ENCODE assay signal across 7 mouse cellular contexts in genomic region chrX:12159981-12160656, GRCm38 (mm10). TPM values are rescaled to one million over a fixed set of nuclear protein-coding genes. Genes with fewer than 3 reads are reported as not detected.
DNase-seq lines count a peak whose midpoint lies in the region; ATAC-seq and TF ChIP-seq lines count a peak whose summit lies in the region.

Gene Bcor (minus strand): TSS chrX:12160355.

- ATAC-seq in hindbrain, embryonic 13.5 days (ENCODE audit: low FRiP score), result 0 out of 2 replicates have a peak, but pooled peaks have one; percentile 34
- ATAC-seq in megakaryocyte, adult 5-6 weeks (ENCODE audit: poor library complexity, severe bottlenecking), result peak; percentile 38; the same call in 1 of the 2 replicates

- peak; percentile 70 for DNase-seq in adrenal gland, postnatal 25 days
- DNase-seq in gastrocnemius, adult 18-20 months (ENCODE audit: low spot score), result peak; percentile 27
- DNase-seq in left cerebral cortex, postnatal 14 days (ENCODE audit: low spot score in 2 of 2), result peak in 1 of 2 experiments; percentile 29

- TF ChIP-seq CTCF in ES-Bruce4 (IDR thresholded peaks at IDR 0.05; ENCODE audit: low read depth, low read length), result no peak
- no peak for TF ChIP-seq CTCF in small intestine, adult 2 months (IDR thresholded peaks at IDR 0.05; ENCODE audit: extremely low read depth, insufficient read length, insufficient replicate concordance, low read depth, low read length)

- H3K9me3 ChIP-seq in ES-Bruce4 (replicated peaks; ENCODE audit: control insufficient read depth, insufficient read depth, low read length, poor library complexity, severe bottlenecking), result no peaks in the 10 kb centered on the region
- H3K9me3 ChIP-seq in hindbrain, embryonic 13.5 days, result no peaks in the 10 kb centered on the region

- peak within 1 kb of the TSS; percentile 90 for H3K9ac ChIP-seq in ES-Bruce4 (ENCODE audit: low read depth, poor library complexity, severe bottlenecking)
- H3K9ac ChIP-seq in hindbrain, embryonic 13.5 days, result peak within 1 kb of the TSS; percentile 71

- peaks cover 2% of the 10 kb centered on the region for H3K4me1 ChIP-seq in ES-Bruce4 (ENCODE audit: control insufficient read depth, insufficient read depth, low read length)
- peaks cover 42% of the 10 kb centered on the region for H3K4me1 ChIP-seq in hindbrain, embryonic 13.5 days (replicated peaks)
- peaks cover 11% of the 10 kb centered on the region for H3K4me1 ChIP-seq in small intestine, adult 2 months (ENCODE audit: control insufficient read depth, insufficient read depth, insufficient read length, low read length)

- no peak within 1 kb of the TSS for H3K27ac ChIP-seq in ES-Bruce4 (ENCODE audit: insufficient read depth, low read length)
- H3K27ac ChIP-seq in hindbrain, embryonic 13.5 days, result peak within 1 kb of the TSS; percentile 74
- peak within 1 kb of the TSS; percentile 83 for H3K27ac ChIP-seq in small intestine, adult 2 months (ENCODE audit: insufficient read depth, low read depth, low read length)

- H3K27me3 ChIP-seq in ES-Bruce4 (ENCODE audit: control insufficient read depth, insufficient read depth, low read length, poor library complexity, severe bottlenecking), result peaks cover 6% of the 10 kb centered on the region; the same call in 1 of the 2 replicates
- peaks cover 56% of the 10 kb centered on the region for H3K27me3 ChIP-seq in hindbrain, embryonic 13.5 days
- H3K27me3 ChIP-seq in small intestine, adult 2 months (ENCODE audit: control insufficient read depth, insufficient read depth, low read length), result peaks cover 20% of the 10 kb centered on the region

- TF ChIP-seq POLR2A in ES-Bruce4 (IDR thresholded peaks at IDR 0.05; ENCODE audit: insufficient read depth, low read length), result no peak
- no peak for TF ChIP-seq POLR2A in small intestine, adult 2 months (IDR thresholded peaks at IDR 0.05; ENCODE audit: low read depth, low read length)

- no peak for TF ChIP-seq EP300 in ES-Bruce4 (IDR thresholded peaks at IDR 0.05; ENCODE audit: insufficient read depth, low read depth, low read length)

- peak within 1 kb of the TSS; percentile 61 for H3K4me2 ChIP-seq in hindbrain, embryonic 13.5 days

- intact Hi-C loops in left cerebral cortex, postnatal 14 days (cut with DNase I), result loop anchor here (5.0 to 10.0 kb wide), 5 partner anchors 68 to 495 kb away; no protein-coding TSS in a partner anchor

- WGBS in hindbrain, embryonic 13.5 days, result 4% methylated on average over 38 of the region's 56 CpGs
- WGBS in small intestine, adult 2 months, result 6% methylated on average over 37 of the region's 56 CpGs

- H3K4me3 ChIP-seq in ES-Bruce4 (ENCODE audit: low read depth, low read length), result peak within 1 kb of the TSS; percentile 68
- peak within 1 kb of the TSS; percentile 45 for H3K4me3 ChIP-seq in hindbrain, embryonic 13.5 days
- peak within 1 kb of the TSS; percentile 64 for H3K4me3 ChIP-seq in small intestine, adult 2 months (ENCODE audit: low read depth, low read length)

- no peaks in the 10 kb centered on the region for H3K36me3 ChIP-seq in ES-Bruce4 (ENCODE audit: control insufficient read depth, insufficient read depth, low read length, poor library complexity, severe bottlenecking)
- H3K36me3 ChIP-seq in hindbrain, embryonic 13.5 days, result no peaks in the 10 kb centered on the region
- H3K36me3 ChIP-seq in small intestine, adult 2 months (ENCODE audit: control insufficient read depth, insufficient read depth, low read length), result no peaks in the 10 kb centered on the region

RNA-seq across cellular contexts. Expression of gene Bcor, which starts in this region (rescaled TPM):
- 14.9 and 15.8 TPM in 2 replicates for polyA plus RNA-seq in ES-Bruce4 (2011; ENCODE audit: insufficient read depth, insufficient read length, low read depth, missing spikeins)
- 22.0 and 22.7 TPM in 2 replicates for total RNA-seq in adrenal gland, postnatal 25 days (2021)
- total RNA-seq in gastrocnemius, adult 18-20 months (2021), result 10 to 100 TPM; 13.4 to 18.4 TPM
- polyA plus RNA-seq in hindbrain, embryonic 13.5 days (2015; fragmentation: Nextera tagmentation; extraction: Ambion mirVana), result 17.8 and 18.1 TPM in 2 replicates
- 10 to 100 TPM; 27.1 to 27.4 TPM for total RNA-seq in left cerebral cortex, postnatal 14 days (2021)
- 27.3 and 27.7 TPM in 2 replicates for total RNA-seq in megakaryocyte, adult 5-6 weeks (2015)
- 24.7 and 27.9 TPM in 2 replicates for total RNA-seq in megakaryocyte, adult 5-6 weeks (2017)
- polyA plus RNA-seq in small intestine, adult 2 months (2012; rRNA removed), result 4.5 and 5.5 TPM in 2 replicates
